Mouse (Mus musculus) C2C12 (cell line): ENCODE results near the gene Samd1. TPM values are rescaled to one million over a fixed set of nuclear protein-coding genes. Genes with fewer than 3 reads are reported as not detected.

Experiments used
- H3K27me3 ChIP-seq: one replicate; pipeline ENCODE4 v1.6.1; 2011; ENCODE audit not compliant: control insufficient read depth, insufficient read depth, insufficient read length
- H3K36me3 ChIP-seq: one replicate; pipeline ENCODE4 v1.6.1; 2011; ENCODE audit not compliant: control insufficient read depth, insufficient read depth
- H3K4me3 ChIP-seq: one replicate; pipeline ENCODE4 v1.5.1; 2011; ENCODE audit warnings: mild to moderate bottlenecking, control low read depth; ENCODE audit not compliant: poor library complexity, insufficient read depth, severe bottlenecking
- H3K79me2 ChIP-seq: one replicate; pipeline ENCODE4 v1.6.1; 2011; ENCODE audit not compliant: control insufficient read depth, insufficient read depth
- H3K79me3 ChIP-seq: one replicate; pipeline ENCODE4 v1.6.1; 2011; ENCODE audit warnings: low read depth, control low read depth
- H3ac ChIP-seq: one replicate; pipeline ENCODE3; 2011; ENCODE audit warnings: low read depth; ENCODE audit not compliant: control insufficient read depth, insufficient read length
- CEBPB ChIP-seq: IDR thresholded peaks from one replicate; pipeline ENCODE4 v1.6.1; 2011; ENCODE audit warnings: low read depth, mild to moderate bottlenecking, control low read depth, moderate library complexity
- CTCF ChIP-seq: IDR thresholded peaks from one replicate; pipeline ENCODE4 v1.5.1; 2011; ENCODE audit not compliant: control insufficient read depth, insufficient read depth, insufficient read length
- FOSL1 ChIP-seq: IDR thresholded peaks from one replicate; pipeline ENCODE4 v1.8.0; 2011; ENCODE audit warnings: mild to moderate bottlenecking, low read length; ENCODE audit not compliant: poor library complexity, insufficient read depth, severe bottlenecking
- MAX ChIP-seq: IDR thresholded peaks from one replicate; pipeline ENCODE4 v1.6.1; 2011; ENCODE audit warnings: mild to moderate bottlenecking, control low read depth
- MYOD1 ChIP-seq: IDR thresholded peaks from one replicate; pipeline ENCODE4 v1.6.1; 2011; ENCODE audit warnings: low read depth; ENCODE audit not compliant: control insufficient read depth, insufficient read length
- MYOG ChIP-seq: IDR thresholded peaks from one replicate; pipeline ENCODE4 v1.6.1; 2011; ENCODE audit not compliant: control insufficient read depth, insufficient read length; ENCODE audit errors: extremely low read depth
- USF1 ChIP-seq: IDR thresholded peaks from one replicate; pipeline ENCODE4 v1.6.1; 2011; ENCODE audit warnings: low read depth, mild to moderate bottlenecking, control low read depth, moderate library complexity
- polyA plus RNA-seq: library from polyadenylated mRNA; unstranded; fragments of >200 nt; fragmentation: generic; extraction: Trizol; gene quantifications from one replicate; pipeline ENCODE4 v1.2.1, GENCODE M21; 2012; ENCODE audit warnings: missing spikeins

Gene Samd1
- polyA plus RNA-seq, 1 experiment = 69.7 TPM

DNA sequence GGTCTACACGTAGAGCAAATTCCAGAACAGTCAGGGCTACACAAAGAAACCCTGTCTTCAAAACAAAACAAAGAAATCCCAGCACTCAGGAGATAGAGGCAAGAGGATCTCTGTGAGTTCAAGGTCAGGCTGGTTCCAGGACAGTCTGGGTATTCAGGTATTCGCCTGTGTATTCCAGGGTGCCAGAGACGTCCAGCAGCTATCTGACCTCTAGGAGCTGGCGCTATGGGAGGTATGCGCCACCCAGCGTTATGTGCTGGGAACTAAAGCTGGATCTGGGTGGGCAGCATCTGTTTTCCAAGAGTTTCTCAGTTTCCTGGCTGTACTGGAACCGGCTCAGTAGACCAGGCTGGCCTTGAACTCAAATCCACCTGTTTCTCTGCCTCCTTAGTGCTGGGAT, 10.9 kb downstream of the Samd1 start:
- Histone ChIP-seq H3K79me2 (no peaks in the 10 kb centered on the region), H3K79me3 (no peaks in the 10 kb centered on the region), H3K27me3 (peaks cover 3% of the 10 kb centered on the region), H3ac (no peak overlapping the region), H3K36me3 (no peaks in the 10 kb centered on the region), H3K4me3 (no peak overlapping the region)
- TF ChIP-seq CTCF (peak; percentile 21), CEBPB (no peak), MYOG (no peak)

DNA sequence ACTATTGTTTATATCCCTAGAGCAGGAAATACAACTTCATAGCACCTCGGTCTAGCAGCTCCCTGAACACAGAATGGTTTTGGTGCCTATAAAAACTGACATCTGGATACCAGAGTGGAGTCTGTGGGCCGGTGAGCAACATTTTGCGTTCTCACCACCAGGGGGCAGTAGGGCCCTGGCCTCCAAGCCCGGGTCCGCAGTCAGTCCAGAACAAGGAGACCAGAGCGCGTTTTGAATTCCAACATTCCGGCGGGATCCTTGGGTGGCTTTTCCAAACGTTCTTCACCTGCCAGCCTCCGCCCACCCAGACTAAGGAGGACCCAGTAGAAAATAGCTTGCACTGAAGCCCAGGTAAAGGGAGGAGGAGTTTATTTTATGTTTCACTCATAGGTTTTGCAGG, 12.4 kb downstream of the Samd1 start:
- H3K79me2 ChIP-seq = no peaks in the 10 kb centered on the region
- H3ac ChIP-seq = no peak overlapping the region
- peaks cover 3% of the 10 kb centered on the region for H3K27me3 ChIP-seq
- no peak overlapping the region for H3K4me3 ChIP-seq
- no peak for TF ChIP-seq USF1
- no peak for TF ChIP-seq MAX
- no peak for TF ChIP-seq FOSL1
- TF ChIP-seq MYOD1 = no peak
- no peak for TF ChIP-seq MYOG
- no peak for TF ChIP-seq CEBPB
- peak; percentile 78 for TF ChIP-seq CTCF
- H3K79me3 ChIP-seq = no peaks in the 10 kb centered on the region
- H3K36me3 ChIP-seq = no peaks in the 10 kb centered on the region

DNA sequence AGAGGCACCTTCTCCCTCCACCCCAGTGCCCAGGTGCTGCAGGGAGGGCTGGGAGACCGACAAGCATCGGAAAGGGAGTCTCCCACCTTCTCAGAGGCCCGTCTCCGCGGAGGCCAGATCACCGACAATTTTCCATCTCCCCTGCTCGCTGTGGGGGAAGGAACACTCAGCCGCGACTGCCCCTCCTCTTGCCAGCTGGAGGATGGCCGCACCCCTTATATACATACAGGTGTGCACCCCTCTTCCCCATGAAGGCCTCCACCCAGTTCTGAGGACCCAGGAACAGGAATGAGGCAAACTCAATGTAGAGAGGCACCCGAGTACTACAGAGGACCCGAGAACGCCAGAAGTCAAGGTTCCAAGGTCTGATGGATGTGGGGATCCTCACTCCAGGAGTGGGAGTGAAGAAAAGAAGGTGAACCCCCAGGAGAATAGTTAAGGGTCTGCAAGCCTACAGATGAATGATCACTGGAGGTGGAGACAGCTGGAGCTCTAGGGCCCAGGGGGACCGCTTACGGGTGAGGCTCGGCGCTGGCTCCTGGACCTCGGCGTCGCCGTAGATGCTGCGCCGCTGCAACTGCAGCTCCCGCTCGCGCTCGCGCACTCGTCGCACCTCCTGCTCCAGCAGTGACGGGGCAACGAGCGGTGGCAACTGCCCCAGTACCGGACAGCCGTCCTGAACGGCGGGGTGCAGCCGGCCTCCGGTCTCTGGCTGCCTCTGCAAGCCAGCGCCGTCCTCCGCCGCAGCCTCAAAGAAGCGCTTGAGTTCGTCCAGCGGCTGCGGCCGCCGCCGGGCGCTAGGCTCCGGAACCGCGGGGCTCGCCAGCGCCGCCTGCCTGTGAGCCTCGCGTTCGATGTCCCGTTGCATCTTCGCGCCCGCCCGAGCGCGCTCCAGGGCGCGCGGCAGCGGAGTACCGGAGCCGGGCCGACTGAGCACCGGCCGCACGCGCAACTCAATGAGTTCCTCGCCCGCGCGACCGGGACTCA, 13.4 kb downstream of the Samd1 start:
- Histone ChIP-seq H3K79me2 (no peaks in the 10 kb centered on the region), H3K36me3 (no peaks in the 10 kb centered on the region), H3K4me3 (no peak overlapping the region), H3ac (peak overlapping the region; percentile 55), H3K27me3 (peaks cover 3% of the 10 kb centered on the region), H3K79me3 (no peaks in the 10 kb centered on the region)
- TF ChIP-seq MAX (peak; percentile 29), FOSL1 (no peak), CTCF (peak; percentile 92)

DNA sequence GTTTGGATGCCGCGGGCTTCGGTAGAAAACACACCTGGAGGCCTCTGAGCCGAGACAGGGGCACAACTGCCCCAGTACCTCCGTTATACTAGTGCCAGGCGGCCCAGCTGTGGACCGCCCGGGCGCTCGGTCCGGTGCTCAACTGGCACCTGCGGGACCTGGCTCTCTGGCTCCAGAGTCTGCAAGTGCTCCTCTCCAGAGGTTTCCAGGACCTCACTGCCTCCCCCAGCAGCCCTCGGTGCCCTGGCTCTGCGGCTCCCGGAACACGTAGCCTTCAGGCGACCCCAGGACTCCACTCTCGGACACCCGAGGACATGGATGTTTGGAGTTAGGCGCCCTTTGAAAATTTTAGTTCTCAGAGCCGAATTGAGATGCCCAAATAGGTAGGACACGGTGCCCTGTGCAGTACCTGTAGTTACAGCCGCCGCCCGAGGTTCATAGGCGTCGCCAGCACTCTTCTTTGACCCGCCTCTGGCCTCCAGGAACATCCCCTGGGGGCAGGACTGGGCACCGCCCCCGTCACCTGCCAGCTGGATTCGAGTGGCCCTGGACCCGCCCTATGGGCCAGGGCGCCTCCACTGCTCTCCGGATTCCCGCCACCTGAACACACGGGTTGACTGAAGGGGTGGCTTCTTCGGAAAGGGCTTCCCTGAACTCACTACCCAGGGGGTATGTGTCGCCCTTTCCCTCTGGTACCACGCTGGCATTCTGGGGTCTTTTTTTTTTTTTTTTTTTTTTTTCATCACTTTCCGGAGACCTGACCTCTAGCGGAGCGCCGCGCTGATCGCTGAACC, 14.4 kb downstream of the Samd1 start, which contains the start of gene 2210011C24Rik:
2210011C24Rik (minus strand) TSS at position 467 of the 794 bp plus-strand sequence.
- H3ac ChIP-seq = peak within 1 kb of the TSS; percentile 55
- H3K27me3 ChIP-seq = peaks cover 3% of the 10 kb centered on the region
- no peaks in the 10 kb centered on the region for H3K79me3 ChIP-seq
- H3K4me3 ChIP-seq = peak within 1 kb of the TSS; percentile 11
- no peaks in the 10 kb centered on the region for H3K36me3 ChIP-seq
- TF ChIP-seq MYOD1 (no peak), CTCF (no peak), FOSL1 (no peak), USF1 (no peak)
- no peaks in the 10 kb centered on the region for H3K79me2 ChIP-seq

DNA sequence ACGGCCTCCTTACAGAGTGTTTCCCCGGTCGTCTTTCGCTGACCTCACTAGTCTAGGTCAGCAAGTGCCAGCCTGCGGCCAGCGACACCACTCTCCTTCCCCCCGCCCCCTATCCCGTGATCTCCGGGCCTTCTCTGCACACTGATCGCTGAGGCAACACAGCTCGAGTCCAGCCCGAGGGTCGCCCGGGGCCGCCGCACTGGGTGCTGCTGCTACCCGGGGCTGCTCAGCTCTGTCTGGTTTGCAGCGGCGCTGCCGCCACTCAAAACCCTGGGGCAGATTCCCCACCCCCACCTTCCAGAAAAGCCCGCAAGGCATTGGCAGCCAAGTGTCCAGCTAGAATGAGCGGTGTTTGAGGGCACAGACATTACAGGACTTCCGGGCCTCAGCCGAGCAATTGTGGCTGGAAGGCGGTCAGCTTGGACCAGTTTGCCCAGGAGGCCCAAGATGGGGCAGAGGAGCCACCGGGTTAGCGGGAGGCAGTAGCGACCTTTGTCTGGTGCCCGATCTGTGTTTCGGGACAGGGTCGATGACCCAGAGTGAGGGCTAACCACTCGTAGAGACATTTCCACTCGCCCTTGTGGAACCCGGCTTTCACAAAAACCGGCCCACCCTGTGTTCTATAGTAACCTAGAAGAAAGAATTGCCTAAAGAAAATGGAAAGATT, 15.2 kb downstream of the Samd1 start:
- H3ac ChIP-seq = no peak overlapping the region
- peaks cover 3% of the 10 kb centered on the region for H3K27me3 ChIP-seq
- no peak overlapping the region for H3K4me3 ChIP-seq
- no peaks in the 10 kb centered on the region for H3K79me3 ChIP-seq
- no peaks in the 10 kb centered on the region for H3K36me3 ChIP-seq
- TF ChIP-seq MYOD1 (no peak), MAX (no peak), MYOG (no peak), FOSL1 (no peak), CEBPB (no peak), USF1 (no peak), CTCF (no peak)
- no peaks in the 10 kb centered on the region for H3K79me2 ChIP-seq

DNA sequence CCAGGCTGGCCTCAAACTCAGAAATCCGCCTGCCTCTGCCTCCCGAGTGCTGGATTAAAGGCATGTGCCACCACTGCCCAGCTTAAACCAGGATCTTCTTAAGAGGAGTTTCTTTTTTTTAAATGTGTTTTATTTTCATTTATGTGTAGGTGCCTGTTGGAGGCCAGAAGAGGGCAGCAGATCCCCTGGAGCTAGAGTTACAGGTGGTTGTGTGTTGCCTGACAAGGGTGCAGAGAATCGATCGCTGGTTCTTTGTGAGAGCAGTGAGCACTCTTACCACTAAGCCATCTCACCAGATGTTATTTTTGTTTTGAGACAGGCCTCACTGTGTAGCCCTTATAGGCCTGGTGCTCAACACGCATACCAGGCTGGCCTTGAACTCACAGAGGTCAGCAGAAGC, 18.4 kb downstream of the Samd1 start:
- Histone ChIP-seq H3K4me3 (no peak overlapping the region), H3ac (no peak overlapping the region), H3K79me3 (no peaks in the 10 kb centered on the region), H3K27me3 (peaks cover 3% of the 10 kb centered on the region), H3K36me3 (no peaks in the 10 kb centered on the region), H3K79me2 (no peaks in the 10 kb centered on the region)
- TF ChIP-seq MAX (no peak), USF1 (no peak), MYOD1 (no peak), CEBPB (no peak), FOSL1 (no peak), CTCF (no peak), MYOG (no peak)
